Mouse (Mus musculus) heart, adult 2 months (tissue): ENCODE measurements around the gene Tmem198.

Experiments used
- CTCF ChIP-seq: fragments of 200-600 bp; IDR thresholded peaks from 2 replicates; pipeline ENCODE4 v1.8.1; 2022; ENCODE audit warnings: antibody characterized with exemption, mild to moderate bottlenecking, moderate library complexity
- EP300 ChIP-seq: fragments of 200-500 bp; IDR thresholded peaks from 2 replicates; pipeline ENCODE4 v1.6.1; 2011; ENCODE audit warnings: low read depth, low read length, control low read depth; ENCODE audit not compliant: insufficient read depth
- POLR2A ChIP-seq: fragments of 200-500 bp; IDR thresholded peaks from 2 replicates; pipeline ENCODE4 v1.6.1; 2011; ENCODE audit warnings: mild to moderate bottlenecking, low read depth, low read length, control low read depth; ENCODE audit not compliant: insufficient read depth

DNA sequence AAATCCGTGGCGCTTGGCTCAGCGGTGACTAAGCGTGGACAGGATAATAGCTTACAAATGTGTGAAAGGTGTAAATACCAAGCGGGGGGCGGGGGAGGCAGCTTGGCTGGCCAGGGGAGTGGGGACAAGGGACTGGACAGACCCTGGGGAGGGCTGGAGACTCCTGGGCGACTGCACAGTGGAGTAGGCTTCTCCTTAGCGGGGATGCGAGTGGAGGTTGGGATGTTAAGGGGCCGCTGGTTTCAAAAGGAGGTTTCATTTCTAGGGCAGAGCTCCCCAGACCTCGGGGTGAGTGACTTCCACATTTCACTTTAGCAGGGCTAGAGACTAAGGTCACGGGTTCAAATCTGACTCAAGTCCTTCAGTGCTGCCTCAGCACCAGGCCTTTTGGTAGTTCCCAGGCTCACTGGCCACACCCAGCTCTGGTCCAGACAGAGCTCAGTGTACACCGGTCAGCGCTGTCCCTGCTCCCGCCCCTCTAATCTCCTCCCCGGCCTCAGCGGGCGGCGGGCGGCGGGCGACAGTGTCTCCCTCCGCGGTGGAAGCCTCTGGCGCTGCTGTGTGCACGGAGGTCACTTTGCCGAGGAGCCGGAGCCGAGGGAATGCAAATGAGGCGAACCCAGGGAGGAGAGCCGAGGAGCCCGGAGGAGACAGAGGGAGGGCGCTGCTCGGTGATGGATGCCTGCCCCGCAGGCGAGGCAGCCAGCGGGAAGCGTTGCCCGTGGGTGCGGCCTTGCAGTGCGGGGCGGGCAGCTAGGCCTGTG lies 21.1 kb upstream of the Tmem198 start:
- TF ChIP-seq POLR2A (no peak), CTCF (no peak), EP300 (no peak)
